11 mouse cellular contexts compared by ENCODE assay signal in the genomic region with DNA sequence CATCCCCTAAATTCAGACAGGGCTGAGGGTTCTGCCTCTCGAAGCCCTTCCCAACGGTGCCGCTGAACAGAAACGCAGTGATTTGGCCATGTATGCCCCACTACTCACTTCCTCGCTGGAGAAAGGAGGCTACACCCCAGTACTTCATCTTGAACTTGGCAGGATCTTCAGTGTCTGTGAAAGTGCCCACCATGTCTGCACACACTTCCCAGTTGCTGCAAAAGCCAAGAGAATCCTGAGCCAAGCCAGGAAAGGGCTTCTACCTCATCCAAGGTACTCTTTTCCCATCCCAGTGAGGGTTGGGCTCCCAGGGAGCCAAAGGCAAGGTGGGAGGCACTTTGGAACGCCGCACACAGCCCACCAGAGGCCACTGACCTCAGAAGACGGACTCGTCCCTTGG. TPM values are rescaled to one million over a fixed set of nuclear protein-coding genes. Genes with fewer than 3 reads are reported as not detected.
DNase-seq lines count a peak whose midpoint lies in the region; ATAC-seq and TF ChIP-seq lines count a peak whose summit lies in the region.
"Had no signal": no experiment of that assay in that cellular context is flagged by ENCODE, and none has a peak within 500 bp of the region (broad histone marks: within the 10 kb centered on the region; RNA-seq: fewer than 3 reads in every experiment).

No protein-coding gene starts in this region.

- ATAC-seq in heart, embryonic 12.5 days (ENCODE audit: insufficient number of reproducible peaks, low FRiP score) = no peak
- no peak for ATAC-seq in hindbrain, embryonic 13.5 days (ENCODE audit: low FRiP score)
- ATAC-seq in midbrain, embryonic 12.5 days (ENCODE audit: low FRiP score, low read depth) = no peak

- no peak overlapping the region for H3K9ac ChIP-seq in heart, embryonic 12.5 days
- no peak overlapping the region for H3K9ac ChIP-seq in hindbrain, embryonic 13.5 days
- no peak overlapping the region for H3K9ac ChIP-seq in midbrain, embryonic 12.5 days (replicated peaks)

- peak overlapping the region; percentile 61 for H3K4me3 ChIP-seq in heart, embryonic 12.5 days
- H3K4me3 ChIP-seq in bone marrow macrophage, adult 2 months (ENCODE audit: insufficient read depth, low read length) = 0 out of 2 replicates have a peak overlapping the region, but pooled peaks have one; percentile 10
- H3K4me3 ChIP-seq in hindbrain, embryonic 13.5 days = peak overlapping the region; percentile 57
- peak overlapping the region; percentile 62 for H3K4me3 ChIP-seq in midbrain, embryonic 12.5 days

- DNase-seq in heart, adult 8-10 months (ENCODE audit: low spot score) = no peak
- no peak for DNase-seq in cerebellum, postnatal 4 days (ENCODE audit: low spot score in 2 of 2)
- no peak for DNase-seq in thymus, postnatal 36 days
- no peak for DNase-seq in yolk sac, embryonic 10.5 days (ENCODE audit: low spot score)
- DNase-seq: cerebellum, adult 11-12 months; kidney, adult 18-20 months had no signal

- no peak for TF ChIP-seq CTCF in bone marrow macrophage, adult 2 months (IDR thresholded peaks at IDR 0.05; ENCODE audit: low read depth, low read length)

- H3K9me3 ChIP-seq in heart, embryonic 12.5 days (replicated peaks) = no peaks in the 10 kb centered on the region
- no peaks in the 10 kb centered on the region for H3K9me3 ChIP-seq in hindbrain, embryonic 13.5 days
- H3K9me3 ChIP-seq in midbrain, embryonic 12.5 days = no peaks in the 10 kb centered on the region

- no peaks in the 10 kb centered on the region for H3K36me3 ChIP-seq in heart, embryonic 12.5 days
- H3K36me3 ChIP-seq in hindbrain, embryonic 13.5 days = no peaks in the 10 kb centered on the region
- no peaks in the 10 kb centered on the region for H3K36me3 ChIP-seq in midbrain, embryonic 12.5 days

- peaks cover 56% of the 10 kb centered on the region for H3K27me3 ChIP-seq in heart, embryonic 12.5 days (replicated peaks)
- H3K27me3 ChIP-seq in hindbrain, embryonic 13.5 days = peaks cover 42% of the 10 kb centered on the region
- H3K27me3 ChIP-seq in midbrain, embryonic 12.5 days = peaks cover 34% of the 10 kb centered on the region

- H3K4me2 ChIP-seq in heart, embryonic 12.5 days = peak overlapping the region; percentile 96
- H3K4me2 ChIP-seq in hindbrain, embryonic 13.5 days = peak overlapping the region; percentile 82
- peak overlapping the region; percentile 97 for H3K4me2 ChIP-seq in midbrain, embryonic 12.5 days (replicated peaks)

- WGBS in heart, embryonic 12.5 days = 20% methylated on average over 9 of the region's 9 CpGs
- WGBS in hindbrain, embryonic 13.5 days = 30% methylated on average over 9 of the region's 9 CpGs
- WGBS in midbrain, embryonic 12.5 days = 27% methylated on average over 9 of the region's 9 CpGs

- TF ChIP-seq POLR2A in bone marrow macrophage, adult 2 months (IDR thresholded peaks at IDR 0.05; ENCODE audit: borderline replicate concordance, low read depth, low read length) = no peak

- no peak overlapping the region for H3K27ac ChIP-seq in heart, embryonic 12.5 days (ENCODE audit: poor library complexity, severe bottlenecking)
- no peak overlapping the region for H3K27ac ChIP-seq in bone marrow macrophage, adult 2 months (ENCODE audit: insufficient read depth, low read depth, low read length)
- H3K27ac ChIP-seq in hindbrain, embryonic 13.5 days = no peak overlapping the region
- H3K27ac ChIP-seq in midbrain, embryonic 12.5 days (replicated peaks) = no peak overlapping the region

- no peaks in the 10 kb centered on the region for H3K4me1 ChIP-seq in heart, embryonic 12.5 days (replicated peaks)
- no peaks in the 10 kb centered on the region for H3K4me1 ChIP-seq in bone marrow macrophage, adult 2 months (ENCODE audit: control insufficient read depth, insufficient read depth, low read length)
- peaks cover 3% of the 10 kb centered on the region; the same call in 1 of the 2 replicates for H3K4me1 ChIP-seq in hindbrain, embryonic 13.5 days (replicated peaks)
- H3K4me1 ChIP-seq in midbrain, embryonic 12.5 days = peaks cover 8% of the 10 kb centered on the region

RNA-seq across cellular contexts. Expression of gene Rbp4, which starts 1.2 kb away (rescaled TPM):
- polyA plus RNA-seq in heart, embryonic 12.5 days (2016; fragmentation: Nextera tagmentation; extraction: Ambion mirVana) = 5.9 and 24.1 TPM in 2 replicates
- total RNA-seq in heart, adult 8-10 months (2022) = 1 to 10 TPM; 1.9 to 2.4 (median 2.2) TPM
- polyA plus RNA-seq in bone marrow macrophage, adult 2 months (2012; ENCODE audit: insufficient read depth, insufficient read length, missing spikeins) = not detected in 2 replicates
- polyA plus RNA-seq in hindbrain, embryonic 13.5 days (2015; fragmentation: Nextera tagmentation; extraction: Ambion mirVana) = 2.7 and 5.5 TPM in 2 replicates
- polyA plus RNA-seq in midbrain, embryonic 12.5 days (2016; fragmentation: Nextera tagmentation; extraction: Ambion mirVana) = 1.8 and 4.6 TPM in 2 replicates
- total RNA-seq: neutrophil, adult 5-6 weeks had no signal

RNA-seq across cellular contexts. Expression of gene Pde6c, which starts 8.7 kb away (rescaled TPM):
- polyA plus RNA-seq in heart, embryonic 12.5 days (2016; fragmentation: Nextera tagmentation; extraction: Ambion mirVana) = not detected in 2 replicates
- total RNA-seq in heart, adult 8-10 months (2022) = not detected
- not detected in 2 replicates for polyA plus RNA-seq in bone marrow macrophage, adult 2 months (2012; ENCODE audit: insufficient read depth, insufficient read length, missing spikeins)
- 0.30 and 0.47 TPM in 2 replicates for polyA plus RNA-seq in hindbrain, embryonic 13.5 days (2015; fragmentation: Nextera tagmentation; extraction: Ambion mirVana)
- polyA plus RNA-seq in midbrain, embryonic 12.5 days (2016; fragmentation: Nextera tagmentation; extraction: Ambion mirVana) = 0.09 and 0.14 TPM in 2 replicates
- total RNA-seq: neutrophil, adult 5-6 weeks had no signal

RNA-seq across cellular contexts. Expression of gene Ffar4, which starts 27.1 kb away (rescaled TPM):
- not detected in 2 replicates for polyA plus RNA-seq in heart, embryonic 12.5 days (2016; fragmentation: Nextera tagmentation; extraction: Ambion mirVana)
- not detected for total RNA-seq in heart, adult 8-10 months (2022)
- 0.57 TPM in 1 of 2 replicates, not detected in the other for polyA plus RNA-seq in bone marrow macrophage, adult 2 months (2012; ENCODE audit: insufficient read depth, insufficient read length, missing spikeins)
- not detected in 2 replicates for polyA plus RNA-seq in hindbrain, embryonic 13.5 days (2015; fragmentation: Nextera tagmentation; extraction: Ambion mirVana)
- not detected in 2 replicates for polyA plus RNA-seq in midbrain, embryonic 12.5 days (2016; fragmentation: Nextera tagmentation; extraction: Ambion mirVana)
- total RNA-seq: neutrophil, adult 5-6 weeks had no signal

Comparison
In these comparisons a context has a peak if more than half of its experiments do, and no peak if none do; other contexts are left out.
1. H3K4me3 ChIP-seq: peak in every context shown above with its lines; median percentile 62 in midbrain, embryonic 12.5 days; 61 in heart, embryonic 12.5 days; 57 in hindbrain, embryonic 13.5 days; 10 in bone marrow macrophage, adult 2 months.